13 mouse cellular contexts compared by ENCODE assay signal in the genomic region with DNA sequence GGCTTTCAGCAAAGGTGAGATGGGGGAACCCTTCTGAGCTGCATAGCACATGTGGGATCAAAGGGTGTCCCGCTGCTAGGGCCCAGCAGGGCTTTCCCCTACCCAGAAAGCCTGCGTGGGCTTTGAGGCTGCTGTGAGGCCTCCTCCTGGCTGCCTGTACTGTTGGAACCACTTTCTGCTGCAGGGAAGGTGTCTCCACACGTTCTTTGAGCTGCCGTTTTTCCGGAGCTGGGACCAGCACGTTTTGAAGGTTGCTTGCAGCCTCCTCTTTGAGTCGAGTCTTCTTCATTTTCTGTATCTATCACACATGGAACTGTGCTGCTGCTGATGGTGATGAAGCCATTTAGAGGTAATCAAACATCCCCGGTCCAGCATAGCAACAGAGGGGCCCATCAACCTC. TPM values are rescaled to one million over a fixed set of nuclear protein-coding genes. Genes with fewer than 3 reads are reported as not detected.
"Had no signal": no experiment of that assay in that cellular context is flagged by ENCODE, and none has a peak within 500 bp of the region (broad histone marks: within the 10 kb centered on the region; RNA-seq: fewer than 3 reads in every experiment).

No protein-coding gene starts in this region.

- H3K9ac ChIP-seq: limb, embryonic 12.5 days; limb, embryonic 15.5 days; liver, embryonic 14.5 days; liver, postnatal 0 days; lung, embryonic 14.5 days; midbrain, embryonic 12.5 days had no signal

- H3K4me3 ChIP-seq: limb, embryonic 12.5 days; limb, embryonic 15.5 days; midbrain, embryonic 12.5 days had no signal

- H3K27ac ChIP-seq: kidney, postnatal 0 days; limb, embryonic 12.5 days; limb, embryonic 15.5 days; liver, embryonic 14.5 days; macrophage; midbrain, embryonic 12.5 days had no signal

- ATAC-seq: liver, postnatal 0 days; lung, postnatal 0 days had no signal

- DNase-seq: left cerebral cortex, postnatal 4 days; liver, postnatal 0 days; lung, embryonic 14.5 days; thymus, adult 18-20 months; thymus, postnatal 36 days had no signal

- H3K36me3 ChIP-seq: limb, embryonic 12.5 days; limb, embryonic 15.5 days; midbrain, embryonic 12.5 days had no signal

- H3K9me3 ChIP-seq: limb, embryonic 12.5 days; limb, embryonic 15.5 days; midbrain, embryonic 12.5 days had no signal

- H3K4me2 ChIP-seq: limb, embryonic 12.5 days; limb, embryonic 15.5 days; liver, embryonic 11.5 days; lung, embryonic 14.5 days; midbrain, embryonic 12.5 days had no signal

- H3K4me1 ChIP-seq: limb, embryonic 12.5 days had no signal

RNA-seq across cellular contexts. Expression of a gene that starts 7.5 kb away (rescaled TPM):
- polyA plus RNA-seq: liver, postnatal 0 days; macrophage had no signal
